Mouse (Mus musculus): ENCODE results near the gene Acad10. TPM values are rescaled to one million over a fixed set of nuclear protein-coding genes. Genes with fewer than 3 reads are reported as not detected.
"Not testable (repeated sequence)": the region's sequence is repeated elsewhere in the genome, so short reads cannot be mapped to it uniquely, and the experiment has no call there.

Acad10 gene
- polyA plus RNA-seq, 1 experiment: 4.1 TPM

DNA sequence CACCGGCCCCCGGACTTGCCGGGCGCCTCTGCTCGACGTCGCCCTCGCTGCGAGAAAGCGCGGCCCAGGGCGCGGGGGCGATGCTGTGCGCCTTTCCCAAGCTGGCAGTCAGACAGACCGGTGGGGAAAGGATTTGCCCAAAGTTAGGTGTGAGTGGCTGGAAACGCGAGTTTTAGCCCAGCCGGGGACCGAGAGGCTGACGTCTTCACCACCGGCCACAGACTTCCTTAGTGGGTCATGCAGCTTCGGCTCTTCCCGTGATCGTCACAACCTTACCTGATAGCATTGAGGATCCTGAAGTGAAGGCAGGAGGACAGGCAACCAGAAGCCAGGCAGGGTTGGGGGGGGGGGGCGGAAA is 562 bp upstream of the Acad10 start:
- under 1% methylated on average over 26 of the region's 26 CpGs for WGBS
- H3K4me1 ChIP-seq (ENCODE audit: control insufficient read depth, insufficient read depth, insufficient read length, low read length): peaks cover 7% of the 10 kb centered on the region
- peak overlapping the region; percentile 89 for H3K4me3 ChIP-seq (ENCODE audit: low read depth, low read length)
- TF ChIP-seq CTCF (IDR thresholded peaks at IDR 0.05; ENCODE audit: extremely low read depth, insufficient read length, insufficient replicate concordance, low read depth, low read length) (no peak), POLR2A (IDR thresholded peaks at IDR 0.05; ENCODE audit: low read depth, low read length) (no peak)
- peak overlapping the region; percentile 3; the same call in 1 of the 2 replicates for H3K27ac ChIP-seq (ENCODE audit: insufficient read depth, low read depth, low read length)
- peaks cover 18% of the 10 kb centered on the region for H3K36me3 ChIP-seq (ENCODE audit: control insufficient read depth, insufficient read depth, low read length)
- no peaks in the 10 kb centered on the region for H3K27me3 ChIP-seq (ENCODE audit: control insufficient read depth, insufficient read depth, low read length)

DNA sequence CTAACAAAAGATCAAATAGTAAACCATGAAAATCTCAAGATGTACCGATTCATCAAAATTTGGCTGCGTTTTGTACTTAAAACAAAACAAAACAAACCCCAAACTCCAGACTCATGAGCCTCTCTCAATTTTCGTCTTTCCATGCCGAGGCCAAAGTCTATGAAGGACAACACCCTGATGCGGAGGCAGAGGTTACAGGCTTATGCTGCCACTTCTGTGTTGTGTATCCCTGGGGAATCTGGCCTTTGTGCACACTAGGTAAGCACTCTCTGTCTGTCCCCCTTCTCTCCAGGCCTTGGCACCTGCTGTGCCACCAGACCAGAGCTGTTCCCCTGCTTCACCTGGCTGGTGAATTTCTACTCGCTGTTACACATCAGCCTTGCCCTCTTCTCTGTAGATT is 2.7 kb downstream of the Acad10 start:
- H3K27ac ChIP-seq (ENCODE audit: insufficient read depth, low read depth, low read length); H3K4me1 ChIP-seq (ENCODE audit: control insufficient read depth, insufficient read depth, insufficient read length, low read length); H3K27me3 ChIP-seq (ENCODE audit: control insufficient read depth, insufficient read depth, low read length); H3K4me3 ChIP-seq (ENCODE audit: low read depth, low read length); H3K36me3 ChIP-seq (ENCODE audit: control insufficient read depth, insufficient read depth, low read length): not testable (repeated sequence)
- 78% methylated on average over 6 of the region's 6 CpGs for WGBS

DNA sequence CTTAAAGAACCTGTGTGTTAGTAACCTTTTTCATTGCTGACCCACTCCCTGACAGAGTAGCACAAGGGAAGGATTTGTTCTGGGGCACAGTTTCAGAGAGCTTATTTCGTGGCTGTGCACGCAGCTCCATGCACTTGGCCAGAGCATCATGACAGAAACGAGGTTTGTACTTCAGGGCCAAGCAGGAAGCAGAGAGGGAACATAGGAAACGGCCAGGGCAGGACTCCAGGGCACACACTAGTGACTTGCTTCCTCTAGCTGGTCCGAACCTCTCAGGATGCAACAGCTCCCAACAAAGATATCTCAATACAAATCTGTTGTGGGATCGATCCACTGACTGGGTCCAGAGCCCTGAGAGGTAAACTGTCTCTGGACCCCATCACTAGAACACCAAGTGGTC is 3.4 kb downstream of the Acad10 start:
- 66% methylated on average over 6 of the region's 6 CpGs for WGBS
- not testable (repeated sequence) for H3K27me3 ChIP-seq (ENCODE audit: control insufficient read depth, insufficient read depth, low read length); H3K36me3 ChIP-seq (ENCODE audit: control insufficient read depth, insufficient read depth, low read length); H3K4me1 ChIP-seq (ENCODE audit: control insufficient read depth, insufficient read depth, insufficient read length, low read length); H3K4me3 ChIP-seq (ENCODE audit: low read depth, low read length); H3K27ac ChIP-seq (ENCODE audit: insufficient read depth, low read depth, low read length)

DNA sequence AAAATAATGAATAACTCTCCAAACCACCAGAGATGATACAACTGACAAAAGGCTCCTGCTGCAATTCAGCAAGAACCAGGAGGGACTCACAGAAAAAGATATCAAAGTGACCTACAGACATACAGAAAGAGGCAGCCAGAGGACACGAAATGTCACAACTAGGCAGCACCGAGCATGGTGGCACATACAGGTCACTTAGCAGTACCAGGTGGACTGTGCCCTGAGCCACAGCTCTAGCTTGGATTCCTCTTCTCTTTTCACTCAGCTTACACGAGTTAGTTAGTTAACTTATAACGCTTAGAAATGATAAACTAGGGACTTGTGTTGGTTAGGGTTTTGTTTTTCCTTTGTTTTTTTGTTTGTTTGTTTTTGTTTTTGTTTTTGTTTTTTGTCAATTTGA is 5.8 kb downstream of the Acad10 start:
- Histone ChIP-seq H3K27ac (ENCODE audit: insufficient read depth, low read depth, low read length) (no peak overlapping the region), H3K36me3 (ENCODE audit: control insufficient read depth, insufficient read depth, low read length) (no peaks in the 10 kb centered on the region), H3K27me3 (ENCODE audit: control insufficient read depth, insufficient read depth, low read length) (no peaks in the 10 kb centered on the region), H3K4me3 (ENCODE audit: low read depth, low read length) (no peak overlapping the region), H3K4me1 (ENCODE audit: control insufficient read depth, insufficient read depth, insufficient read length, low read length) (no peaks in the 10 kb centered on the region; the same call in 1 of the 2 replicates)
- no peak for TF ChIP-seq CTCF (IDR thresholded peaks at IDR 0.05; ENCODE audit: extremely low read depth, insufficient read length, insufficient replicate concordance, low read depth, low read length)
- no peak for TF ChIP-seq POLR2A (IDR thresholded peaks at IDR 0.05; ENCODE audit: low read depth, low read length)
- 93% methylated on average over 4 of the region's 4 CpGs for WGBS

DNA sequence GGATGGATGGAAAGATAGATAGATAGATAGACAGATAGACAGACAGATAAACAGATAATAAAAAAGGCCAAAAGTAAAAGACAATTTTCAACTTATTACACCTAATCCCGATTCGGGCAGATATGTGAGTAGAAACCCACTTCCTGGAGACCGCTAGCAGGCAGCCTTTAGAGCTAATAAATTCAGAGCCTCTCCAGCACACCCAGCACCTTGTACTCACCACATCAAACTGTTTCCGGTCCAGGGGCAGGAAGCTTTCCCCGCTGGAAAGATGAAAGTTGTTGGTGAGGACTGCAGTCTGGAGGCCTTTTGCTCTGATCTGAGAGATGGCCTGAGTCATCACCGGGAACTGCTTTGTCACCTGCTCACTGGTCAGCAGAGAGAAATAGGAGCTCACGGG is 11.2 kb downstream of the Acad10 start:
- no peaks in the 10 kb centered on the region for H3K27me3 ChIP-seq (ENCODE audit: control insufficient read depth, insufficient read depth, low read length)
- TF ChIP-seq POLR2A (IDR thresholded peaks at IDR 0.05; ENCODE audit: low read depth, low read length) (no peak), CTCF (IDR thresholded peaks at IDR 0.05; ENCODE audit: extremely low read depth, insufficient read length, insufficient replicate concordance, low read depth, low read length) (no peak)
- H3K27ac ChIP-seq (ENCODE audit: insufficient read depth, low read depth, low read length): no peak overlapping the region
- H3K4me1 ChIP-seq (ENCODE audit: control insufficient read depth, insufficient read depth, insufficient read length, low read length): no peaks in the 10 kb centered on the region
- no peaks in the 10 kb centered on the region; the same call in none of the 2 replicates for H3K36me3 ChIP-seq (ENCODE audit: control insufficient read depth, insufficient read depth, low read length)
- H3K4me3 ChIP-seq (ENCODE audit: low read depth, low read length): no peak overlapping the region
- 85% methylated on average over 7 of the region's 7 CpGs for WGBS

DNA sequence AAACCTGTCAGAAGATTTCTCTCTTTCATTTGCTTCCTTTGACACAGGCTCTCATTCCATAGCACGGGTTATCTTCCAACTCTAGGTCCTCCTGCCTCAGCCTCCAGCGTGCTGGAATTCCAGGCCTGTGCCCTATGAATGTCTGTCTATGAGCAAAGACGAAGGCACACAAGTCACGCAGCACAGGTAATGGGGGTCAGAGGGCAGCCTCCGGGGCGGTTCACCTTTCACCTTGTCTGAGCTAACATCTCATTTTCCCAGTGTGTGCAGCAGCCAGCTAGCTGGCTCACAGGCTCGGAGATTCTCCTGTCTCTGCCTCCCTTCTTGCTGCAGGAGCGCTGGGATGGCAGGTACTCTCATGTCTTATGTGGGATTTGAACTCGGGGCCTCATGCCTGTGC is 20.7 kb downstream of the Acad10 start:
- Histone ChIP-seq H3K36me3 (ENCODE audit: control insufficient read depth, insufficient read depth, low read length) (peaks cover 4% of the 10 kb centered on the region; the same call in 1 of the 2 replicates), H3K4me1 (ENCODE audit: control insufficient read depth, insufficient read depth, insufficient read length, low read length) (no peaks in the 10 kb centered on the region), H3K27me3 (ENCODE audit: control insufficient read depth, insufficient read depth, low read length) (no peaks in the 10 kb centered on the region), H3K27ac (ENCODE audit: insufficient read depth, low read depth, low read length) (no peak overlapping the region), H3K4me3 (ENCODE audit: low read depth, low read length) (no peak overlapping the region)
- no peak for TF ChIP-seq POLR2A (IDR thresholded peaks at IDR 0.05; ENCODE audit: low read depth, low read length)
- WGBS: 93% methylated on average over 9 of the region's 9 CpGs

DNA sequence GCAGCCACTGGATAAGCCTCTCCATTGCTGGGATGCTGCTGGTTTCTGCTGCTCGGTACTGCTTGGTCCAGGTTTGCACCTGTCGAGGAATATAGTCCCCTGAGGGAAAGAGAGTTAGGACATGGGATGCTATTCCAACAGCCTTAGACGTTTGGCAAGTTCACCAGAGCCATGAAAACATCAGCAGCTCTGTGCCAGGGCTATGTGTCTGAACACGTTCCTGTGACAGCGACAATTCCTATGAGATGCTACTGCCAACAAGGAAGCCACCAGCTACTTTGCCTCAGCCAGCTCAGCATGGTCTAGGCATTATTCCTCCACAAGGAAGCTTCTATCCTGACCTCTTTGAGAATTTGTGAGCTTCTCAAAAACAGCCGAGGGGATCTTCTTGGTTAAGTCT is 23.0 kb downstream of the Acad10 start:
- WGBS: 89% methylated on average over 6 of the region's 6 CpGs
- Histone ChIP-seq H3K4me3 (ENCODE audit: low read depth, low read length) (no peak overlapping the region), H3K4me1 (ENCODE audit: control insufficient read depth, insufficient read depth, insufficient read length, low read length) (no peaks in the 10 kb centered on the region), H3K36me3 (ENCODE audit: control insufficient read depth, insufficient read depth, low read length) (0 out of 2 replicates have a peak, but pooled peaks cover 1% of the 10 kb centered on the region), H3K27ac (ENCODE audit: insufficient read depth, low read depth, low read length) (no peak overlapping the region), H3K27me3 (ENCODE audit: control insufficient read depth, insufficient read depth, low read length) (no peaks in the 10 kb centered on the region)
- TF ChIP-seq POLR2A (IDR thresholded peaks at IDR 0.05; ENCODE audit: low read depth, low read length): no peak
- no peak for TF ChIP-seq CTCF (IDR thresholded peaks at IDR 0.05; ENCODE audit: extremely low read depth, insufficient read length, insufficient replicate concordance, low read depth, low read length)

DNA sequence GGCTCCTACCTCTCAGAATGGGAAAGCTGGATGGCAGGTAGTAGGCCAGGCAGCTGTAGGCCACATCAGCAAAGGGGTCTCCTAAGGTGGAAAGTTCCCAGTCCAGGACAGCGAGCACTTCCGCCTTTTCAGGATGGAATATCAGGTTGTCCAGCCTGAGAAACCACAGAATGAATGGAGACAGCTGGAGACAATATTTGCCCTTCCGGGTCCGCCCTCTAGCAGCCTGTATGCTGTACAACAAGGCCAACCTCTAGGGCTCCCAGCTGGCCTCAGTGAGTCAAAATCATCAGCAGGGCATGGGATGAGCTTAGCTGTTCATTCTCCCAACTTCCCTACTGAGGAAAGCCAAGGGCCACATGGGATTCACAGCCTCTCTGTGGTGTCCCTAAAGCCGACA is 25.6 kb downstream of the Acad10 start:
- TF ChIP-seq POLR2A (IDR thresholded peaks at IDR 0.05; ENCODE audit: low read depth, low read length) (no peak), CTCF (IDR thresholded peaks at IDR 0.05; ENCODE audit: extremely low read depth, insufficient read length, insufficient replicate concordance, low read depth, low read length) (no peak)
- 0 out of 2 replicates have a peak, but pooled peaks cover 2% of the 10 kb centered on the region for H3K36me3 ChIP-seq (ENCODE audit: control insufficient read depth, insufficient read depth, low read length)
- H3K4me1 ChIP-seq (ENCODE audit: control insufficient read depth, insufficient read depth, insufficient read length, low read length): no peaks in the 10 kb centered on the region
- no peaks in the 10 kb centered on the region for H3K27me3 ChIP-seq (ENCODE audit: control insufficient read depth, insufficient read depth, low read length)
- 87% methylated on average over 5 of the region's 5 CpGs for WGBS
- no peak overlapping the region for H3K27ac ChIP-seq (ENCODE audit: insufficient read depth, low read depth, low read length)
- no peak overlapping the region for H3K4me3 ChIP-seq (ENCODE audit: low read depth, low read length)
